Mouse (Mus musculus) kidney, adult 2 months (tissue): Measurements from ENCODE around the gene Hist1h2ad.
"Not testable (repeated sequence)": the region's sequence is repeated elsewhere in the genome, so short reads cannot be mapped to it uniquely, and the experiment has no call there.

Experiments used
- CTCF ChIP-seq: fragments of 200-500 bp; conservative IDR thresholded peaks from 2 replicates; pipeline ENCODE4 v1.5.1; 2011; ENCODE audit warnings: low read depth, mild to moderate bottlenecking, control low read depth, low read length, moderate library complexity, mixed read lengths; ENCODE audit not compliant: insufficient read depth, insufficient read length
- POLR2A ChIP-seq: fragments of 200-500 bp; IDR thresholded peaks from one replicate; pipeline ENCODE4 v1.6.1; 2011; ENCODE audit warnings: low read depth, low read length, control low read depth

GRCm38 (mm10) chr13:23570261-23571021 is 3.7 kb upstream of the Hist1h2ad start:
- TF ChIP-seq CTCF, POLR2A: not testable (repeated sequence)
